In the genomic region with DNA sequence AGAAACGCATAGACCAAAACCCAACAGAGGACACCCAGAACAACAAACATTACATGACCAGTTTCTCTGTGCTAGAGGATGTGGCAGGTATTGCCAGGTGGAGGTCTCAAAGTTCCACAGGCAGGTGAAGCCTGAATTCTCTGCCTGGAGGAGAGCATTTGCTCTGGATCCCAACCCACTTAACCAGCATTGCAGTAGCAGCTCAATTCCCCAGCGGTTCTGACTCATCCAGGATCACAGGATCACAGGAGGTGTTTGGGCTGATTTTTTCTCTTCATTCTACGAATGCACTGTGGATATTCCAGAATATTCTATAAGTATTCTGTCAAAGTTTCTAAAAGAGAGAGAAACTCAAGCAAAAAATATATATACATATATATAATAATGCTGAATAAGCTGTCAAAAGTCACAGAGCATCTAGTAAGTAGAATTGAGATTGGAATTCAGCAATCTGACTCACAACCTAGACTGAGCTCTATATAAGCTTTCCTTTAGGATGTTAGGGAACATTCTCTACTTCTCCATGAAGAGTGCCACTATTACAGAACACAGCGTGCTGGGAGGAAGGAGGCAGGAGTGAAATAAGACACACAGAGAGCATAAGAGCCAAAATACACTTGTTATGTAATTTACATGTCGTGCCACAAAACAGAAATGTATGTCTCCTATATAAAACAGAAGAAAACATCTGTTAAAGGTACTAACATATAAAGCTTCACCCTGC, we compare ENCODE assay signal across 21 mouse cellular contexts.
A peak's percentile ranks its signal among the peaks of the same experiment; 100 is the strongest.
DNase-seq lines count a peak whose midpoint lies in the region; ATAC-seq lines count a peak whose summit lies in the region.
"Had no signal": no experiment of that assay in that cellular context is flagged by ENCODE, and none has a peak within 500 bp of the region (broad histone marks: within the 10 kb centered on the region; RNA-seq: fewer than 3 reads in every experiment).

No protein-coding gene starts in this region.

- ATAC-seq in frontal cortex, adult (ENCODE audit: low TSS enrichment): peak; percentile 97
- ATAC-seq: activated CD4-positive, CD25-positive, alpha-beta regulatory T cell, adult 4 months; CD4-positive, CD25-positive, alpha-beta regulatory T cell, adult 4 months; forebrain, embryonic 14.5 days; forebrain, embryonic 16.5 days; Patski had no signal

- no peak for DNase-seq in frontal cortex, postnatal 14 days (ENCODE audit: low spot score in 2 of 2)
- DNase-seq in left cerebral cortex, adult 18-20 months (ENCODE audit: low spot score in 2 of 2): peak; percentile 5 to 14
- DNase-seq in left cerebral cortex, adult 9 months (ENCODE audit: low spot score in 2 of 2): no peak
- peak; percentile 51 for DNase-seq in brain, adult 2 months (ENCODE audit: low read depth, low spot score)
- DNase-seq: adrenal gland, adult 8-10 months; adrenal gland, postnatal 14 days; adrenal gland, postnatal 36 days; B cell, adult 2 months; cerebellum, adult 11 months; cerebellum, adult 18-20 months; cerebellum, adult 8-10 months; cerebellum, adult 9-11 months; cerebellum, postnatal 14 days; cerebellum, postnatal 36 days; embryo, embryonic 11 days had no signal

Comparison
In these comparisons a context has a peak if more than half of its experiments do, and no peak if none do; other contexts are left out.
1. DNase-seq: peak in left cerebral cortex, adult 18-20 months (2 of 2) and brain, adult 2 months (single experiment); none in frontal cortex, postnatal 14 days (0 of 2) and left cerebral cortex, adult 9 months (0 of 2).